Mouse (Mus musculus) layer of hippocampus, postnatal 25 days (tissue): Measurements from ENCODE around the gene Rpl7a. TPM values are rescaled to one million over a fixed set of nuclear protein-coding genes. Genes with fewer than 3 reads are reported as not detected.
A peak's percentile ranks its signal among the peaks of the same experiment; 100 is the strongest.

Experiments used
- DNase-seq, 2 experiments: peaks; one replicate each; pipeline ENCODE4 v3.0.0; 2022; ENCODE audit warnings: mixed read lengths in 2 of 2, low spot score in 1 of 2; ENCODE audit errors: extremely low spot score in 1 of 2
- total RNA-seq, 2 experiments: library from RNA; stranded (reverse); gene quantifications; 2 replicates each; pipeline ENCODE4 v1.2.3; 2021

Gene Rpl7a
- total RNA-seq, 2 experiments from 2014 or later: 260 to 281 TPM

- DNase-seq: no peak
Observed at GRCm38 (mm10) chr2:26913416-26914147, 3.0 kb downstream of the Rpl7a start.

DNA sequence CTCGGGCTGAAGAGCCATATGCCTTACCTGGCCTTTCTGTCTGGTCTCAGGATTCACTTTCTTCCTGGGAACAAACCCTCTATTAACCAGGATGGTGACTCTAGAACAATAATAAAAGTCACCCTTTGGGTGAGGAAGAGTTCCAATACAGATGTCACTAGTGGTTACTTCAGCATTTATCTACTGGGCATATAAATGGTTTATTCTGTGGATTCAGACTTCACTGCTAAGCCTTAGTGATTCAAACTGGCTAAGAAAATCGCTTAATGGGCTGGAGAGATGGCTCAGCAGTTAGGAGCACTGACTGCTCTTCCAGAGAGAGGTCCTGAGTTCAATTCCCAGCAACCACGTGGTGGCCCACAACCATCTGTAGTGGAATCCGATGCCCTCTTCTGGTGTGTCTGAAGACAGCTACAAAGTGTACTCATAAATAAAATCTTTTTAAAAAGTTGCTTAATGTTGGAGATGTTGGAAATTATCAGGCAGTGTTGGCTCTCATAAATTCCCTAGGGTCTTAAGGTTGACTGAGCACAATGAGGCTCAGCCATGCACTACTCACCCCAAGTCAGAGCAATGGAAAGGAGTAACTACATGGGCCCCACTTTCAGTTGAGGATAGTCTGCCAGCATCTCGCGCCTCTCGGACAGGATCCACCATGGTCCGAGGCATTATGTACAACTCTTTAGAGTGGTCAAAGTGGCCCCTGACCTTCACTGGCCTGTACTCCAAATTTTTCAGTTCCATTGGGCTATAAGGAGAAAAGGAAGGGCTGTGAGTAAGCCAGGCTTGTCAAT lies 3.8 kb downstream of the Rpl7a start:
- DNase-seq: no peak

GRCm38 (mm10) chr2:26915927-26916728 lies 5.6 kb downstream of the Rpl7a start, which contains the start of the genes Surf2 and Surf1:
TSS of gene Surf2 (plus strand) at chr2:26916367.
TSS of gene Surf1 (minus strand) at chr2:26916530.
- DNase-seq: peak; percentile 61 to 68

DNA sequence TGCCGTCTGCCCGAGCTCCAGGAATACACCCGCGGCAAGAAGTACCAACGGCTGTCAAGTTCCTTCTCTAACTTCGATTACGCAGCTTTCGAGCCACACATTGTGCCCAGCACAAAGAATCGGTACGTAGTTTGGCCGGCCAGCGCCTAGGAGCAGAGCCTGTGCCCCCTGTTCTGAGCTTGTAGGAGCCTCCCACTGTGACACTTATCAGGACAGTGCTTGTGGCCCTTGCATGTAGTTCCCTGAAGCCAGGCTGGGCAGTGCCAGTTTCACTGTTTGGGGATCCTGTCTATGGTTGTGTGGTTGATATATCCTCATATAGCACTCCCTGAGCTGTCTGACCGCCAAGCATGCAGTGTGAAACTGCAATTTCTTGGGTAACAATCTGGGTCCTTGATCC lies 6.2 kb downstream of the Rpl7a start:
- DNase-seq: no peak

- DNase-seq: no peak
Observed at GRCm38 (mm10) chr2:26919684-26920083, 9.1 kb downstream of the Rpl7a start.

- DNase-seq: no peak
Observed at GRCm38 (mm10) chr2:26920190-26920855, 9.8 kb downstream of the Rpl7a start.

DNA sequence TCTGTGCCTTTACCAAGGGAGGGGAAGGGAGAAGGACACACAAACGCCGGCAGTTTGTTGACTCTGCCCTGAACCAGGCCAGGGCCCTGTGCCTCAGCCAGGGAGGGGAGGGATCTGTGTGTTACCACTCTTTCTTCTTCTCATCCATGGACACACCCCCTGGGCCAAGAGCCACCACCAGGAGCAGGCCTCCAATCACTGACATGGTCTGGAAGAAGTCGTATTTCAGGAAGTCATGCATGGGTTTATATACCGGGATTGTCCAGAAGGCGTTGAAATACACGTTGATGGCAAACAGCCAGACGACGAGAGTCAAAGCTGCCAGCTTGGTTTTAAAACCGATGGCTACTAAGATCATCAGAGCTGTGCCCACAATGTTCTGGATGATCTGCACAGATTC lies 11.2 kb downstream of the Rpl7a start:
- no peak for DNase-seq

GRCm38 (mm10) chr2:26927745-26928476 lies 17.3 kb downstream of the Rpl7a start:
- no peak for DNase-seq

- peak in 1 of 2 experiments; percentile 66 for DNase-seq
Observed at GRCm38 (mm10) chr2:26930390-26930789, 19.8 kb downstream of the Rpl7a start.

GRCm38 (mm10) chr2:26932473-26933303 lies 22.1 kb downstream of the Rpl7a start:
- DNase-seq: no peak

- DNase-seq: peak; percentile 81
Observed at GRCm38 (mm10) chr2:26933304-26934055, 22.9 kb downstream of the Rpl7a start, which contains the start of the genes Surf4 and Stkld1. TSS of gene Surf4 (minus strand) at chr2:26933928. TSS of gene Stkld1 (plus strand) at chr2:26934047.

DNA sequence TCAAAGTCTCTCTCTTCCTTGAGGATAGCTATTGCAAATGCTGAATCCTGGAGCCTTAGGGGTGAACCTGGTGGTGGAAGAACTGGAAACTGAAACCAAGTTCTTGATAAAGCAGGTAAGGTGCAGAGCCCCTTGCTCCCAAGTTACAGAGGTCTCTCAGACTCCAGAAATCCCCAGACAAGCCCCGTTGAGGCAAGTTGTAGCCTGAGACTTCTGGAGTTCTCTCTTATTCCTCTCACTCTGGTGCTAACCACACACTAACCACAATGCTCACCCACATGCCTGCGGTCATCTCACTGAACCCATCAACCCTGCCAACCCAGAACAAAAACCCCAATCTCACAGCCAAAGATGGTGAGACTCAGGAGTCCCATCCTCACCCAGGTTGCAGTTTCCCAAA lies 24.7 kb downstream of the Rpl7a start:
- no peak for DNase-seq

DNA sequence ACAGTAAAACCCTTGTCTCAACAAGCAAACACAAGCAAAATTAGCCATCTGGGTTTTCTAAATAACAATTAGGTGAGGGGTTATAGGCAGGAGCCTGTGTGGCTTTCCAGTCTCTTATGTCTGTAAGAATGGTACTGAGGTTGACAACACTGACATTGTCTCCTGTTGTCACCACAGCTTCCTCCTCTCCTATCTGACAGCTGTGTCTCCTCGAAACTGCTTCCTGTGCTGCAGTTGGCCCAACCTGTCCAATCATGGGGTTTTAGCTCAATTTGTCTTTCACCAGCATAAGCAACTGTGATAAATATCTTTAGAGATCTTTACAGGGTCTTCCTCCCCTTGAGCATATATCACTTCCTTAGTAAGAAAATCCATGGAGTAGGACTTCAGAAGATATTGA lies 25.9 kb downstream of the Rpl7a start:
- no peak for DNase-seq

- no peak for DNase-seq
Observed at GRCm38 (mm10) chr2:26941539-26941938, 31.0 kb downstream of the Rpl7a start.

- DNase-seq: no peak
Observed at GRCm38 (mm10) chr2:26943253-26943652, 32.7 kb downstream of the Rpl7a start.

DNA sequence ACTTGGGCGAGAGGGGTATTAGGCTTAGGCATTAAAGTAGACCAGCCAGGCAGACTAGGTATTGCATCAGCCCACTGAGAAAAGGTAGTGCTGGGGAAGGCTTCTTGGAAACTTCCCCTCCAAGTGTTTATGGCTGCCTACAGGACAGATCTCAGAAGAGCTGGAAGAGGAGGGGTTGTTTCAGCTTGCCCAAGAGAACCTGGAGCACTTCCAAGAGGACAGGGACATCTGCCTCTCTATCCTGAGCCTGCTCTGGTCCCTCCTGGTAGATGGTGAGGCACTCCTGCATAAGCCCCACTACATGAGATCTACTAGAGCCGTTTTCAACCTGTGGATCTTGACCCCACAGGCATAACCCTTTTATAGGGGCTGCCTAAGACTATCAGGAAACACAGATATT lies 39.8 kb downstream of the Rpl7a start:
- DNase-seq: no peak

GRCm38 (mm10) chr2:26951346-26951905 lies 40.9 kb downstream of the Rpl7a start:
- no peak for DNase-seq

- no peak for DNase-seq
Observed at GRCm38 (mm10) chr2:26952193-26952592, 41.6 kb downstream of the Rpl7a start.
